Mouse (Mus musculus) olfactory bulb, adult 2 months (tissue): ENCODE measurements at regions not wholly inside any gene's neighbourhood (a gene's known extent, or its start where the extent isn't known, plus 50 kb on each side); places are given as distances from the start of the nearest gene placed in this dataset.

Experiments
- CTCF ChIP-seq: fragments of 200-500 bp; IDR thresholded peaks from 2 replicates; pipeline ENCODE4 v1.5.1; 2012; ENCODE audit warnings: low read depth, mild to moderate bottlenecking, low read length, moderate library complexity; ENCODE audit not compliant: insufficient read depth
- POLR2A ChIP-seq: fragments of 200-500 bp; IDR thresholded peaks from 2 replicates; pipeline ENCODE4 v1.6.1; 2012; ENCODE audit warnings: mild to moderate bottlenecking, low read depth, low read length, moderate library complexity; ENCODE audit not compliant: insufficient read depth

GRCm38 (mm10) chr15:16909396-16909795 is 180.8 kb downstream of the Cdh9 start:
- no peak for TF ChIP-seq POLR2A
- no peak for TF ChIP-seq CTCF
